Mouse (Mus musculus) cerebellum, adult 9-11 months (tissue): ENCODE measurements around the gene Rab43.

Source experiments
- DNase-seq: peaks from one replicate; pipeline ENCODE4 v3.0.0; 2022

Rab43 gene

DNA sequence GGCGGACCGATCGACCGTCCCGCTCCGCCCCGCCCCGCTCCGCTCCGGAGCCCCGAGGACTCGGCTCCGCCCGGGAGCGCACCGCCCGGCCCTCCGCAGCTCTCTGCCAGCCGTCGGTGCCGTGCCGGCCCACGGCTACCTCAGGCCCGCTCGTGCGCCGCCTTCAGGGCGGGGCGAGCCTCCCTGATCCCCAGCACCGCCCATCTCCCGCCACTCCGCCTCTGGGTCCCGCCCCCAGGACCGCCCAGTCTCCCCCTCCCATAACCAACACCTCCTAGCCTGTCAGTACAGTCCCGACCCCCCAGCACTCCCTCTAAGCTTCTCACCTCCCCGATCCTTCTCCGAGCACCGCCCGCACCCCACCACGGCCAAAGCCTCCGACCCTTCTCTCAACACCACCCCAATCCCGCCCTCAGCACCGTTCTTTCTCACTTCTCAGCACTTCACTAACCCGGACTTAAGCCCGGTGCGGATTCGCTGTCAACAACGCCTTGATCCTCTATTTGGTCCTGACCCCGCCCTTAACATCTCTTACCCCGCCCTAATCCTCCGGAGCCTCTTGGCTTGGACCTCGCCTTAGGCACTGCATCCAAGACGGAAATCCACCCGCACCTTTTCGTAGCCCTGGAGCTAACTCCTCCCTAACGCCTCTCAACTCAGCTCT lies at the start of gene Rab43:
Gene Rab43, minus strand, starts transcription at position 490 of the 664 bp plus-strand sequence.
- DNase-seq: peak; percentile 94

DNA sequence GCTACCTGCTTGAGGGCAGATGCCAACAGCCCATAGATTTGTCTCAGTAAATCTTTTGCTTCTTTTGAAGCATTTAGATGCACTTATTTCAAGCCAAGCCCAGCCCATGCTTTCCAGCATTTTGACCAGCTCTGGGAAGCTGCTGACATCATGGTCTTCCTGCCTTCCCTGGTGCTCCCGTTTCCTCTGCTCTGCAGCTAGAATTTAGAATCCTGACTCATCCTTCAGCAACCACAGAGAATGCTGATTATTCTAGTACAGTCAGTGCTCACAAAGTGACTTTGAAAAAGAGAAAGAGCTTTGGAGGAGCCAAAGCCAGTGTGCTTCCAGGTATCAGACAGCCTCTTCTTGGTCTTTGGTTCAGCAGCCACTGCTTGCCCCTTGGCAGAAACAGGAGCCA lies 45.1 kb upstream of the Rab43 start:
- no peak for DNase-seq

GRCm38 (mm10) chr6:87853446-87853845 lies 41.5 kb upstream of the Rab43 start:
- DNase-seq: no peak

DNA sequence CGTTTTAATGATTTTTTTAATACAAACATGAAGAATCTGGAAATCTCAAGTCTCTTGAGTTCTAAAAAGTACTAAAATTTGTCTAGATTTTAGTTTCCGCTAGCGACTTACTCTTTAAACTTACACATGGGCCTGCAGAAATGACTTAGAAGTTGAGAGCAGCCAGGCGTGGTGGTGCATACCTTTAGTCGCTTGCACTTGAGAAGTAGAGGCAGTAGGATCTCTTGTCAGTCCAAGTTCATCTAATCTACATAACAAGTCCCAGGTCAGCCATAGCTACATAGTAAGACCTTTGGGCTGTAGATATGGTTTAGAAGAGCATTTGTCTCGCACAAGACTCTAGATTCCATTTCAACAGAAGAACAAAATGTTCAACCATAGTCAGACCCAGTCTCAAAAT lies 39.9 kb upstream of the Rab43 start:
- DNase-seq: no peak

GRCm38 (mm10) chr6:87850900-87851614 lies 39.1 kb upstream of the Rab43 start, which contains the start of gene Cnbp:
Gene Cnbp, minus strand, starts transcription at chr6:87851106.
- peak; percentile 97 for DNase-seq

DNA sequence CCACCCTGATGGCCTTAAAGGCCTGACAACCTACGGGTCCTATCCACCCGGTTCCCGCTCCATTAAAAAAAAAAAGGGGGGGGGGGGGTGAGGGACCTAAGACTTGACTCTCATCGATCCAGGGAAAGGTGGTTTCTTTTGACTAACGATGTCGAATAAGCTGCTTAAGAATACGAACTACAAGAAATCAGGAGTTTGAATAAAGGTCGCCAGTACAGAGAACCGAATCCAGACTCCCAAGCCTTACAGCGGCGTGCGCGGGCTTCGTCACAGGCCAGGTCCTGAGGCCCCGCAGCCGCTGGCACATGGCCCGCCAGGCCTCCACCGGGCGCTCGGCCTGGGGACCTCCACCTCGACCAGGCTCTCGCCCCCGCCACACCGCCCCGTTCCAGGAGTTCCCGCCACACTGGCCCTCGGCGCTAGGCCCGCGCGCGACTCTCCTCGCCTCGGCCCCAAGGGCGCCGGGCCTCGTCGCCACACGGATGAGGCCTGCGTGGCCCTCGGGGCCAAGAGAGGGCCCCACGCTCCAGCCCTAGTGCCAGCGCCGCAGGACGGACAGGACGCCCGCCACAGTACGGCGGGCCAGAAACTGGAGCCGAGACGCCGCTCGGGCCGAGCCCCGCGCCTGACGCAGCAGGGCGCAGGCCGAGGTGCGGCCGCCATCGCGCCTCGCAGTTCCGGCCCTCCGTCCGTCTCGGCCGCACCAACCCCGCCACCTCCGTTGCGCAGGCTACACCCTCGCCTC lies 38.4 kb upstream of the Rab43 start:
- peak; percentile 80 for DNase-seq

- DNase-seq: no peak
Measured at GRCm38 (mm10) chr6:87849780-87850154, 37.8 kb upstream of the Rab43 start.

- no peak for DNase-seq
Measured at GRCm38 (mm10) chr6:87846813-87847212, 34.8 kb upstream of the Rab43 start.

GRCm38 (mm10) chr6:87845031-87845695 lies 33.2 kb upstream of the Rab43 start:
- peak; percentile 77 for DNase-seq

- no peak for DNase-seq
Measured at GRCm38 (mm10) chr6:87842254-87842653, 30.3 kb upstream of the Rab43 start.

DNA sequence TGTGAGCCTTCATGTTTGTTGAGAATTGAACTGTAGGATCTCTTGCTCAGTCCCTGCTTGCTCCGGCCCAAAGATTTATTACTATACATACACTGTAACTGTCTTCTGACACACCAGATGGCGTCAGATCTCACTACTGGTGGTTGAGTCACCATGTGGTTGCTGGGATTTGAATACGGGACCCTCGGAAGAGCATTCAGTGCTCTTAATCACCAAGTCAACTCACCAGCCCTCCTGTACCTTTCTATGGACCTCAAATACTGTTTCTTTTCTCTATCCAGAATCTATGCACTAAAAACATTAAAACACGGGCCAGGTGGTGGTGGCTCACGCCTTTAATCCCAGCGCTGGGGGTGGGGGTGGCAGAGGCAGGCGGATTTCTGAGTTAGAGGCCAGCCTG lies 29.7 kb upstream of the Rab43 start:
- DNase-seq: no peak

DNA sequence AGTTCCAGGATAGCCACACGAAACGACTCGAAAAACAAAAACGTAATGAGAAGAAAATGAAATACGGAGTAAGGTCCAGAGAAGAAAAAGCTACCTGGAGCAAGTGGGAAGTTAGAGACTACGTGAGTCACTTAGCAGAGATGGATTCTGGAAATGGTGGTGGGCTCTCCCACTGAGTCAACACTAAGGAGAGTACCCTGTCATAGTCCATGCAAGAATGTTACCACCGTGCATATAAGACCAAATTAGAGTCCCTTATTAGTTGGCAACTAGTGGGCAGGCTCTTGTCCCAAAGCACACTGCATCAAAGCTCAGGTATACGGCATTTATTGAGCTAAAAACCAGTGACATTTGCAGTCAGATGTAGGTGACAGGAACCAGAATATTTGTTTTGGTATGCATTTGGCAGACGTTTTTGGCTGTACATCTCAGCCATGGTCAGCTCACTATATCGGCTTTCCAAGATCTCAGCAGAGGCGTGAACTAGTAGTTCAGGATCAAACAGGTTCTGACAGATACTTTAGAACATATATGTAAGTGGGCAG lies 27.9 kb upstream of the Rab43 start:
- peak; percentile 26 for DNase-seq

DNA sequence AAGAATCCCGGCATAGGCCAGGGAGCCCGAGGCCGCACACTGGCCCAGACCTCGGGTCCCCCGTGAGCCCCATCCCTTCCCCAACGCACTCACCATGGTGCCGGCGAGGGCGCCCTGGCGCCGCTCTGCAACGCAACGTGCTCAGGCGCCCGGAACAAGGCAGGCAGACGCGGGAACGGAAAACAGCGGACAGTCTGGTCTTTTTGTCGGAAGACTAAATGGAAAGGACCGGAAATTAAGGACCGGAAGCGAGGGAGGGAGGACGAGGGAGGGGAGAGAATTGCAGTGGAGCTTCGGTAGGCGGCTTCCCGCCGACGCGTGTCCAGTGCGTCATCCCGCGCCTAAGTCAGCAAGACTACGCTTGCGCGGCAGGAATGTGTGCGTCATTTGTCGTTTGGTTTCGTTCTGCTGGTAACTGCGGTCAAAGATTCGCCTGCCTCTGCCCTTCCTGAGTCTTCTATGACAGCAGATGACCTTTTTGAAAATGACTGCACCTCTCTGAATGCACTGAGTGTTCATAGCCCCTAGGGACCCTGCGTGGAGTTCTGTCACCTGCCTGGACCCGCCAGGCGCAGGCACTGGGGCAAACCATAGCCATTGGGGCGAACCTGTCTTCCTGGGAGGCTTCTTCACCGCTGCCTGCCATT lies 26.7 kb upstream of the Rab43 start, which contains the start of gene Isy1:
Gene Isy1, minus strand, starts transcription at position 248 of the 647 bp plus-strand sequence.
- DNase-seq: peak; percentile 97

GRCm38 (mm10) chr6:87835695-87836094 lies 23.7 kb upstream of the Rab43 start, which contains the start of gene Gm45140:
Gene Gm45140, minus strand, starts transcription at chr6:87835795.
- no peak for DNase-seq

DNA sequence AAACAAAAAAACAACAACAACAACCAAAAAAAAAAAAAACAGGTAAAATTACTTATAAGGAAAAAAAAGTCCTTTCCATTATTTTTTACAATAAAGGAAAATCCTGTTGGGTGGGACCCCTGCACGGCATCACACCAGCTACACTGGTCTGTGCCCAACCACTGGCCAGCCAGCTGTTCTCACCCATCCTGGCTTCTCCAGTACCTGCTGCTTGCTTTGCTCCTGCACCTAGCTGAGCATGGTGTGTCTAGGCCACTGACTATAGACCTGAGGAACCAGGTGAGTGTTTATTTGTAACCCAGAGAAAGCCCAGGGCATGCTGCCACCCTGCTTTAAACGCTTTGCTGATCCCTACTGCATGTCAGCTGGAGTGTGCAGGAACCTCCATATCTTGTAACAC lies 8.4 kb upstream of the Rab43 start:
- no peak for DNase-seq

DNA sequence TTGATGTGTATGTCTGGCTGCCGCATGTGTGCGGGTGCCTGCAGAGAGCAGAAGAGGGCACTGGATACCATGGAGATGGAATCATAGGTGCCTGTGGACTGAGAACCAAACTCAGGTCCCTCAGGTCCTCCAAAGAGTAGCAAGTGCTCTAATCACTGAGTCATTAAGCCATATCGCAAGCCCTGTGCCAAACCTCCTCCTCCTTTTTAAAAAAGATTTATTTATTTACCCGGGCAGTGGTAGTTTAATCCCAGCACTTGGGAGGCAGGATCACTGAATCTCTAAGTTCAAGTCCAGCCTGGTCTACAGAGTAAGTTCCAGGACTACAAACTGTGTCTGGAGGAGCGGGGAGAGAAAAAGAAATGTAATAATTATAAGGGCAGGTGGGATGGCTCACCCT lies 2.5 kb upstream of the Rab43 start:
- DNase-seq: no peak

DNA sequence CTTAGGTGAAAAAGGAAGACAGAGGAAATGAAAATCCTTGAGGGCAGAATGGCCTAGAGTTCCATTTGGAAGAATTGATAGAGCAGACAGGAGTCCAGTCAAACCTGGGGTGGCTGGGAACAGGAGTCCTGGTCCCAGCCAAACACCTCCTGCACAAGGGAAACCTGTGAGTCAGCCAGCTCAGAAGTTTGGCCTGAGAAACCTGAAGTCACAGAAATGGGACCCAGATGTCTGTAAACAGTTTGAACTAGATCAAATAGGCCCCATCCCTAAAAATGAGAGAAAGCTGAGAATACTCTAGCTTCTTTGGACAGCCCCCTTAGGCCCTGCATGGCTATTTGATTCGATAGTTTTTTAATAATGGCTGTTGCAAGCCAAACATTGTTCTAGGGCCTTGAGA lies 692 bp upstream of the Rab43 start:
- DNase-seq: no peak

DNA sequence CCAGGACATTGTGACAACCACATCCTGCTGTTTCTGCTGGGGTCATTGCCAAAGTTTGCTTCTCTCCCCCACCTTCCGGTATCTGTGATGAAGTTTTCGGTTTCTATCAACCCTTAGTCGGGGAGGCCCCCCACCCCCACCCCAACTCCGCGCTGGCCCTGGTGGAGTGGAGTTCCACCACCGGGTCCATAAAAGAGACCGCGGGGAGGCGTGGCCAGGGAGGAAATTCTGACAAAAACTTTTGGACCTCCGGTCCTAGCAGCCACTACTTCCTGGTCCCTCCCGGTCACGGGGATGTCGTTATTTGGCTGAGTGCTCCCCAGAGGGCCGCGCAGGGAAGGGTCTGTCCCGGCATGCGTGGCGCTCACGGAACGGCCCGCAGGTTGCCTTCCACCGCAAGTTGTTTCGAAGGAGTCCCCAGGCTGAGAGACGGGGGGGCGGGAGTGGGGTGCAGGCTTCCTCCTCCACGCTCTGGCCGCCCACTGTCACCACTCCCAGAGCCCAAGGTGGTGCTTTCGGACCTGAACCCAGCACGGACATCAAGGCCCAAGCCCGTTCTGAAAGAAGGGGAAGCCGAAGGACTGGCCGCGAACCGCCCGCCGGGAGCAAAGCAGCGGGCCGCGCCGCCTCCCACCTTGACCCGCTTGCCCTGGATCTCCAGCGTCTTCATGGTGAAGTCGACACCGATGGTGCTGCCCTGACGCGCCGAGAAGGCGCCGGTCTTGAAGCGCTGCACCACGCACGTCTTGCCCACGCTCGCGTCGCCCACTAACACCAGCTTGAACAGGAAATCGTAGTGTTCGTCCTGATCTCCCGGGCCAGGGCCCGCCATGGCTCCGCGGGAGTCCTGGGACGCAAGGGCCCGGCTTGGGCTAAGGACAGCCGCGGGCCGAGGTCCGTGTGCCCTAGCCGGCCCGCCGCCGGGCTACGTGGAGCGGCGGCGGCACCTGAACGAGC lies 973 bp downstream of the Rab43 start:
- peak; percentile 68 for DNase-seq

DNA sequence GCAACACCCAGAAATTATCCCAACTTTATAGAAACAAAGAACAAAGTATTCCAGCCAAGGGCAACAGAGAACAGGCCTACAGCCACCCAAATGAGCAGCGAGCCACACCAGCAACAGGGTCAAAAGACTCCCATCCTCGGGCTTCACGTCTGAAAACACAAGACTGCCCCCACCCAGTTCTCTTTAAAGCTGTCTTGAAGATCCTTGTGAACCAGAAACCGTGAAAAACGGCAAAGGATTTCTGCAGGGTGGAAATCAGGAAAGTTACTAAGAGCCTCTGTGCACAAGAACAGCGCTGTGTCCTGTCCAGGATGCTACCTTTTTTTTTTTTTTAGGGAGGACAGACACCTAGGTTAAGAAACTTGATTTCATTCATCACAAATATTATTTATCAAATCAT lies 1.7 kb downstream of the Rab43 start:
- no peak for DNase-seq

- DNase-seq: peak; percentile 72
Measured at GRCm38 (mm10) chr6:87809651-87810161, 2.3 kb downstream of the Rab43 start.

DNA sequence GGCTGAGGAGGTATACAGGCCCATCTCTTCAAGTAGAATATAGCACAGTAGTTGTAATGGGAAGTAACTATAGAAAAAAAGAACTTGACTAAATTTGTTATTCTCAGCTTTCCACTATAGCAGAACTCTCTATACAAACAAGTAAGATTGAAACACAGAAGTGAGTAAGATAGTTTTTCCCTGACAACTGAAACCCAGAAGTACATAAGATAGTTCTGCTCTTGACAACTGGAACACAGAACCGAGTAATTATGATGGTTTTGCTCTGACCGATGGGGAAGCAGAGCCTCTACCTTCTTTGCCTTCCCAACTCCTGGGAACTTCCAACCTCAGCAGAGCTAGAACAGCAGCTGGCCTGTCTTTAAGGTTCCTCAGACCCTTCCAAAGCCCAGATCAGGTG lies 2.8 kb downstream of the Rab43 start:
- DNase-seq: no peak
